Comparison of ENCODE assay signal across 19 mouse cellular contexts in the genomic region with DNA sequence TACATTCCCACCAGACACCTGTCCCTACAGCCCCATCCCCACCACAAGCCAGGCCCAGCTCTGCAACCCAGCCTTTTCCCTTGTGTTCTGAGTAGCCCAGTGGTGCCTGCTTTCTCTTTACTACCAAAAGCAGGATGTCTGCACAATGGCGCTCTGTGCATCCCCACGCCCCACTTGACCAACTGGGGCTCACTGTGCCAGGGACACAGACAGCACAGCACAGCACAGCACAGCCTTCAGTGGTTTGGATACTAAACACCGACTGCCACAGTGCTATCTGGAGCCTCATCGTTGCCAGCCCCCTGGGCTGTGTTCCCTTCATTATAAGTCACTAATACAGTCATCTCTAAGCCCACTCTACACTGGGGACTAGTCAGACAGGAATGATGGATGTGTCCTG. TPM values are rescaled to one million over a fixed set of nuclear protein-coding genes. Genes with fewer than 3 reads are reported as not detected.
"Had no signal": no experiment of that assay in that cellular context is flagged by ENCODE, and none has a peak within 500 bp of the region (broad histone marks: within the 10 kb centered on the region; RNA-seq: fewer than 3 reads in every experiment).

No protein-coding gene starts in this region.

- DNase-seq: kidney, adult 8-10 months; kidney, postnatal 25 days; liver; liver, embryonic 13.5 days; liver, postnatal 0 days; lung, postnatal 14 days; retina, postnatal 1 day; right cerebral cortex, postnatal 4 days; spleen, adult 18-20 months; thymus, adult 18-20 months; thymus, postnatal 14 days had no signal

- ATAC-seq: liver, postnatal 0 days had no signal

- H3K4me1 ChIP-seq: liver, embryonic 13.5 days had no signal

- H3K4me3 ChIP-seq: limb, embryonic 12.5 days; liver, embryonic 13.5 days; lung, embryonic 15.5 days; midbrain, embryonic 12.5 days had no signal

- H3K36me3 ChIP-seq: liver, embryonic 13.5 days had no signal

- H3K9ac ChIP-seq: limb, embryonic 12.5 days; liver, embryonic 13.5 days; liver, postnatal 0 days; lung, embryonic 15.5 days; midbrain, embryonic 12.5 days had no signal

- H3K27ac ChIP-seq: limb, embryonic 12.5 days; liver, embryonic 13.5 days; lung, embryonic 15.5 days; macrophage; midbrain, embryonic 12.5 days had no signal

- H3K27me3 ChIP-seq: limb, embryonic 12.5 days; liver, embryonic 13.5 days; lung, embryonic 15.5 days; midbrain, embryonic 12.5 days had no signal

- H3K9me3 ChIP-seq: limb, embryonic 12.5 days; liver, embryonic 13.5 days; lung, embryonic 15.5 days; midbrain, embryonic 12.5 days had no signal

- H3K4me2 ChIP-seq: limb, embryonic 12.5 days; liver, embryonic 13.5 days; lung, embryonic 15.5 days; midbrain, embryonic 12.5 days had no signal

RNA-seq across cellular contexts. Expression of a gene that starts 25.4 kb away (rescaled TPM):
- total RNA-seq: layer of hippocampus, postnatal 14 days; megakaryocyte-erythroid progenitor cell, adult 5-6 weeks; midbrain, postnatal 0 days; neutrophil, adult 5-6 weeks had no signal
